Mouse (Mus musculus): ENCODE measurements at regions not wholly inside any gene's neighbourhood (a gene's known extent, or its start where the extent isn't known, plus 50 kb on each side); places are given as distances from the start of the nearest gene placed in this dataset.

- TF ChIP-seq CTCF (IDR thresholded peaks at IDR 0.05; ENCODE audit: control insufficient read depth, insufficient read depth, insufficient read length) (no peak), MAX (IDR thresholded peaks at IDR 0.05) (no peak), MYOD1 (IDR thresholded peaks at IDR 0.05; ENCODE audit: control insufficient read depth, insufficient read length, low read depth) (no peak), MYOG (IDR thresholded peaks at IDR 0.05; ENCODE audit: control insufficient read depth, extremely low read depth, insufficient read length) (no peak), FOSL1 (IDR thresholded peaks at IDR 0.05; ENCODE audit: insufficient read depth, low read length, poor library complexity, severe bottlenecking) (no peak), USF1 (IDR thresholded peaks at IDR 0.05; ENCODE audit: low read depth) (no peak), CEBPB (IDR thresholded peaks at IDR 0.05; ENCODE audit: low read depth) (no peak)
Measured at GRCm38 (mm10) chr3:115835381-115835780, 52.3 kb upstream of the Dph5 start.
